Mouse (Mus musculus): Measurements from ENCODE around the gene Hsp90aa1.
"Not testable (repeated sequence)": the region's sequence is repeated elsewhere in the genome, so short reads cannot be mapped to it uniquely, and the experiment has no call there.

DNA sequence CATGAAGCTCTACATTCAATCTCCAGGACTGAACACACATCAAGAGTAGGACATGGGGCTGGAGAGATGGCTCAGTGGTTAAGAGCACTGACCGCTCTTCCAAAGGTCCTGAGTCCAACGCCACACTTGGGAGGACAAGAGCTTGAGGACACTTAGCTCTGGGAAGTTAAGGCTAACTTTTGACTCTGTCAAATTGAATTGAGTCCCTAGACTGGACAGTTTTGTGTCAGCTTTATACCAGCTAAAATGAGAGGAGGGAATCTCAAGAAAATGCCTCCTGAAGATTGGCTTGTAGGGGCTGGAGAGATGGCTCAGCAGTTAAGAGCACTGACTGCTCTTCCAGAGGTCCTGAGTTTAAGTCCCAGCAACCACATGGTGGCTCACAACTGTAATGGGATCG is 13.6 kb downstream of the Hsp90aa1 start:
- TF ChIP-seq POLR2A (IDR thresholded peaks at IDR 0.05; ENCODE audit: borderline replicate concordance, low read depth, low read length); CTCF (IDR thresholded peaks at IDR 0.05; ENCODE audit: low read depth, low read length): not testable (repeated sequence)
